Mouse (Mus musculus) cerebellum, postnatal 36 days (tissue): ENCODE measurements at regions not wholly inside any gene's neighbourhood (a gene's known extent, or its start where the extent isn't known, plus 50 kb on each side); places are given as distances from the start of the nearest gene placed in this dataset.
"Not testable (repeated sequence)": the region's sequence is repeated elsewhere in the genome, so short reads cannot be mapped to it uniquely, and the experiment has no call there.

ENCODE experiments used
- DNase-seq, 2 experiments: peaks; one replicate each; pipeline ENCODE4 v3.0.0; 2021 to 2022; ENCODE audit warnings: mixed read lengths in 2 of 2

GRCm38 (mm10) chr12:69485652-69486651 lies 96.9 kb downstream of the Vcpkmt start:
- no peak for DNase-seq

GRCm38 (mm10) chr12:69481420-69481819 lies 101.4 kb downstream of the Vcpkmt start:
- no peak for DNase-seq

GRCm38 (mm10) chr12:69476631-69477091 lies 104.4 kb upstream of the Gm9887 start:
- DNase-seq, result peak; percentile 26 to 43

DNA sequence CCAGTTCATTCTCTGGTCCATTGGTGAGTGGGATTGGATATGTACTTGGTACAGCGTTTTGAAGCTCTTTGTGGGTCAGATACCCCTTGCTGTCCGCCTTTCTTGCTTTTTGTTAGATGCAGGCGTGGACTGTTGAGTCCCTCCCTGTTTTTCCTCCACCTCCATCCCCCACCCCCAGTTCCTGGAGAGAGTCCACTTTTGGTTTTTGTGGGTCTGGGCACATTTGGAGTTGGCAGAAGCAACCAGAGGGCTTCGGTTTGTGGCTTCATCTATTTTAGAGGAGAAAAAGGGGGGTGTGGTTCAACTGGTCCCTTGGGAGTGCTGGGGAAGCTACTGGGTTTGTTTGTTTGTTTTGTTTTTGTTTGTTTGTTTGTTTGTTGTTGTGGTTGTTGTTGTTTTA lies 103.9 kb upstream of the Gm9887 start:
- DNase-seq, result no peak

DNA sequence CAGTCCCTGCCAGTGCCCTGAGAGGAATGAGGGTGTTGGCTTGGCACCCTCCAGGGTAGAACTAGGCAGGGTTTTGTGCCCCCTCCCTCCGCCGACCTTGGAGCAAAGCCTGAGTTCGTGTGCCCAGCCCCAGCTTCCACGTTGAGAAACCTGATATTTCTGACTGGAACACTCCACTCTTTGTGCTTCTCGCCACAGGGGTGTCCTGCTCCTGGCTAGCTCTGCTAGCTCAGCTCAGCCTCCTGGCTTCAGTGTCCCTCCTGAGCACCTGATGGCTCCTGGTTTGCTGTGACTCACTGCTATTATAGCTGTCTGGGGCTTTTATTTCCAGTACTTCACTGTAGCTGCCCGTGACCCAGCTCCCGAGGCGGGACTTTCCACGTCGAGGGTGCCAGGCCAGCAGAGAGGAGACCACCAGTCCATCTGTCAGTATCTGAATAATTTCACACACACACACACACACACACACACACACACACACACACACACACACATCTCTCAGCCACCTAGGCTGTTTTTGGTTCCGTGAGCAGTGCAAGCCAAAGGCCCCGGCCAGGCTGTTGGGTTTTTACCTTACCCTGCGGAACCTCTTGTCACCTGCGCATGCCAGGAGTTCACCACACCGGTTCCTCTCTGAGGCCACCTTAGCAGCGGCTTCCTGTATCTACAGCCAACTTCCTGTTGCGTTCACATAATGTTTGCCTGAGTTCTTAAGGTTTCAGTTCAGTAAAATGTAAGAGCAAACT lies 102.8 kb upstream of the Gm9887 start:
- DNase-seq, result peak; percentile 47 to 53

- no peak for DNase-seq
Measured at GRCm38 (mm10) chr12:69474141-69474915, 102.1 kb upstream of the Gm9887 start.

DNA sequence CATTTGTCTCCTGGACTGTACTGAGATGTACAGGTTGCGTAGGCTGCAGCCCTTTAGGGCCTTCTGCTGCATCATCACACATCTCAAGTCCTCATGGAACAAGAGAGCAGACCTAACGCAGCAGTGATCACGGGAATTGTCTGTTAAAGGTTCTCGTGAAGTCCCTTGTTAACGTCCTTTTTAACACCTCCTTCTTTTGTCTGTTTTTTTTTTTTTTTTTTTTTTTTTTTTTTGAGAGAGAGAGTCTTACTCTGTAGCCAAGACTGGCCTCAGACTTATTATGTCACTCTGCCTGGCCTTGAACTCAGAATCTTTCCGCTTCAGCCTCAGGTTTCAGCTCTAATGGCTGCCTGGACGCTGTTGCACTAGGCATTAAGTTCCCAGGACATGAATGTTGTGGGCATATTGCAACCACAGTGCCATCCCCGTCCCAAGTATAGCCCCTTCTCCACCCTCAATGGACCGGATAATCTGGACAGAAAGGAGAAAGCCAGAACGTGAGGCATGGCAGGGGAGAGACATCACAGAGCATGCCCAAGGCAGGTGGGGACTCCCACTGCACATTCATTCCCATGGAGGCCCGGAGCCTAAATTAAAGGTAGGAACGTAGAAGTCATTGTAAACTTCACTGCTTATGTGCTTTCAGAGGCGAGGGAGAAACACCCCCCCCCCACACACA lies 101.3 kb upstream of the Gm9887 start:
- DNase-seq, result no peak

DNA sequence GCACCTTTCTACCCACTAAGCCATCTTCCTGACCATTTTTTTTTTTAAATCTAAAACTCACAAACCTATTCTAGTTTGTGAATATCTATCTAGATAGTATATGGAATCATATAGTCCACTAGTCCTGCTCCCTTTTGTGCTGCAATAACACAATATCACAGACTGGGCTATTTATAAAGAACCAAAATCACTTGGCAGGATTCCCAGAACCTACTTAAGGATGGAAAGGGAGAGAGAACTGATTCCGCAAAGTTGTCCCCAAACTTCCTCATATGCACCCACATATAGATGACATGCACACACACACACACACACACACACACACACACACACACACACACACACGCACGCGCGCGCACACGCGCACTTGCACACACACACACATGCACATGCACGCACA lies 100.7 kb upstream of the Gm9887 start:
- no peak for DNase-seq

GRCm38 (mm10) chr12:69471876-69472275 lies 99.6 kb upstream of the Gm9887 start:
- DNase-seq, result no peak

DNA sequence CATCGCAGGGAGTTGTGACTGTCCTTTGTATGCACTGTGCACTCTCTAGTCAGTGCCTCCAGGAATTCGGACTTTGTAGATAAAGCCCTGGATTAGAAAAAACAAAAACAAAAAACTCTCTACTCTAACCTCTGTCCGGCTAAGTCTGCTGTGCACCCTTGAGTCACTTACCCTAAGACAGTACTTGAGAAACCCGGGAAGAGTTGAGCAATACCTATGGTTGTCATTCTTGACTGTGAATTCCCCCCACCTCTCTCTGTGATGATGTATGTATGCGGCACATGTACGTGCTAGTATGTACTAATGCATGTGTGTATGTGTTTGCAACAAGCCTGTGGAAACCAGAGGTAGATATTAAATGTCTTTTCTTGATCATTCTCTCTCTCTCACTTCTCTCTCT lies 96.7 kb upstream of the Gm9887 start:
- DNase-seq, result no peak

DNA sequence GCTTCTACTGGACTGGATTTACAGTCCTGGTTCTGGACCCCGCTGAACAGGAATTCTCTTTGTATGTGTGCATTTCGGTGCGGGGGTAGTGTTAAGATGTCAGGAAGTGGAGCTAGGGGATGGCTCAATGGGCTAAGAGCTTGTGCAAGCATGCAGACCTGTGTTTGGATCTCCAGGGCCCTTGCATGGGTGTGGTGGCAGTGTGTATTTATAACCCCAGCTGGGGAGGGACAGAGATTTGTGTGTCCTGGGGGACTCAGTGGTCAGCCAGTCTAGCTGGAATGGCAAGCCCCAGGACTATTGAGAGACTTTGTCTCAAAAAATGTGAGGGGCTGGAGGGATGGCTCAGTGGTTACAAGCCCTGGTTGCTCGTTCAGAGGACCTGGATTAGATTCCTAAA lies 95.1 kb upstream of the Gm9887 start:
- no peak for DNase-seq

- DNase-seq, result no peak
Measured at GRCm38 (mm10) chr12:69464906-69465305, 92.6 kb upstream of the Gm9887 start.

- not testable (repeated sequence) for DNase-seq
Measured at GRCm38 (mm10) chr12:69463327-69463726, 91.1 kb upstream of the Gm9887 start.

GRCm38 (mm10) chr12:69461888-69462840 lies 89.9 kb upstream of the Gm9887 start:
- DNase-seq, result peak; percentile 19 to 38

DNA sequence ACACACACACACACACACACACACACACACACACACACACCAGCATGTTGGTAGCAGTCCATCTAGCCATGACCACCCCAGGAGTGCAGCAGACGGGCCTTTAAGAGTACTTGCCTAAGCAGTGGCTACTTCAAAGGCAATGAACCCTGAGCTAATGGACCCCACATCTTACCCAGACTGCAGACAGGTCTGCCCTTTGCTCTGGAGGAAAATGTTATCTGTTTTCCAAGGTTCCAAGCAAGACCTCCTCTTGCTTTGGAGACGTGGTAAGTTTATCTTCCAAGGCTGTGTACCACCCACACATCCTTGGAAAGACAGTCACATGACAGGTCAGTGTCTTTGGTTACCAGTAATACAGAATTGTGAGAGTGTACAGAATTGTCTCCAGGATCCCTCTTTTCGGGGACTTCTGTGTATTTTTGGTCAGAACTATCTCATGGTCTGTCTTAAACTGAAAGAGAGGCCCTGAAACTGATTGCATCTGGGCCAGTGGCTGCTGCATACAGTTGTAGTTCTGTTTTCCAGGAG lies 88.4 kb upstream of the Gm9887 start:
- DNase-seq, result no peak

GRCm38 (mm10) chr12:69458170-69458841 lies 86.0 kb upstream of the Gm9887 start:
- peak; percentile 40 to 60 for DNase-seq

GRCm38 (mm10) chr12:69456746-69457145 lies 84.5 kb upstream of the Gm9887 start:
- DNase-seq, result peak; percentile 68 to 70

DNA sequence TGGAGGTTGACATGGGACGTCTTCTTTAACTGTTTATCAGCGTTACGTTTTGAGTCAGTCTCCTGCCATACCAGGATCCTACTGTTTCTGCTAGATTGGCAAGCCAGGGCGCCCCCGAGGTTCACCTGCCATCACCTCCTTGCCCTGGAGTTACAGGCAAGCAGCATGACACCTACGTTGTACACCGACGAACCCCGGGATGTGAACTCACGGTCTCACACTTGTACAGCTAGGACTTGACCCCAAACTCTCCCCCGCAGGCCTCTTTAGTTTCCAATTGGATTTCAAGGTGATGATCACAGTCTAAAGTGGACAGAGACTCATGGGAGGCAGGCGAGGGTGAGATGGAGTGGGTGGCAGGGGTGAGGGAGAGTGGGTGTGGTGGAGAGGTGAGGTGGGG lies 83.9 kb upstream of the Gm9887 start:
- DNase-seq, result no peak

DNA sequence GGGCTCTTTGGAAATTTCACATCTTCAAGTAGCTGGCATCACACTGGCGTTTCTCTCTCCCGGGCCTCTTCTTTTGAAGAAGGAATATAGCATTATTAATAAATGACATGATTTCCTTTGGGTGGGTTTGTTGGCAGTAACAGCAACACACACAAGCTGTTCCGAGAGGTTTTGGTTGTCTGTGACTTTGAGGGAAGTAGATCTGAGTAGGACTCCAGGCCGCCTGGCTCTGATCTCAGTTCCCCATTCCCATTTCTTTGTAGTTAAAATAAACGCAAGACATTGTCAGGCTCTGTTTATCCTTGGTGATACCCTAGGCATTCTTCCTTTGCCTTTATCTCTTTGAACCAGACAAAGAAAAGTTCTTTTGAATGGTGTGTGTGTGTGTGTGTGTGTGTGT lies 83.3 kb upstream of the Gm9887 start:
- DNase-seq, result no peak

DNA sequence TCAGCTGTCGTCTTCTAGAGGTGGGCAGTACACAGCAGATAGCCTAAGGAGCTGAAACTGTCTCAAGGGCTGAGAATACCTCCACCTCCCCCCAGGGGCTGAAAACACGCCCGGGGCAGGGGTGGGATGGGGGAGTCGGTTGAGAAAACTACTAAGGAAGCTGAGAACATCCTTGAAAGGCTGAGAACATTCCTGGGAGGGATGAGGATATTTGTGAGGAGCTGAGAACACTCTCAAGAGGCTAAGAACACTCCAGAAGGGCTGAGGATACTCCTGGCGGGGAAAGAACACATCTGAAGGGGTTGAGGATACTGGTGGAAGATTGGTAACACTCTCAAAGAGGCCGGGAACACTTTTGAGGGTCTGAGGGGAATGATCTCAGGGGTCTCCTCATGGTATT lies 81.3 kb upstream of the Gm9887 start:
- DNase-seq, result no peak
